Mouse (Mus musculus) 416B (cell line): Measurements from ENCODE around the gene Dmac2.
"Not testable (repeated sequence)": the region's sequence is repeated elsewhere in the genome, so short reads cannot be mapped to it uniquely, and the experiment has no call there.

Source experiments
- DNase-seq: peaks from one replicate; pipeline ENCODE4 v3.0.0; 2011; ENCODE audit warnings: low read depth

Dmac2 gene

GRCm38 (mm10) chr7:25618865-25619721 lies at the start of gene Dmac2:
TSS of gene Dmac2 (plus strand) at chr7:25619414.
- DNase-seq, result peak; percentile 96

GRCm38 (mm10) chr7:25573806-25574205 lies 45.4 kb upstream of the Dmac2 start:
- not testable (repeated sequence) for DNase-seq

GRCm38 (mm10) chr7:25575105-25575504 lies 44.1 kb upstream of the Dmac2 start:
- DNase-seq, result no peak

- no peak for DNase-seq
Observed at GRCm38 (mm10) chr7:25575870-25576269, 43.3 kb upstream of the Dmac2 start.

- DNase-seq, result not testable (repeated sequence)
Observed at GRCm38 (mm10) chr7:25576308-25576707, 42.9 kb upstream of the Dmac2 start.

GRCm38 (mm10) chr7:25576793-25577437 lies 42.3 kb upstream of the Dmac2 start:
- peak; percentile 10 for DNase-seq

GRCm38 (mm10) chr7:25579441-25579840 lies 39.8 kb upstream of the Dmac2 start:
- no peak for DNase-seq

GRCm38 (mm10) chr7:25582301-25582810 lies 36.9 kb upstream of the Dmac2 start:
- no peak for DNase-seq

GRCm38 (mm10) chr7:25584651-25585050 lies 34.6 kb upstream of the Dmac2 start:
- DNase-seq, result no peak

- no peak for DNase-seq
Observed at GRCm38 (mm10) chr7:25585351-25586204, 33.6 kb upstream of the Dmac2 start.

GRCm38 (mm10) chr7:25591226-25591625 lies 28.0 kb upstream of the Dmac2 start:
- DNase-seq, result no peak

- no peak for DNase-seq
Observed at GRCm38 (mm10) chr7:25593859-25594258, 25.4 kb upstream of the Dmac2 start.

GRCm38 (mm10) chr7:25599663-25600062 lies 19.6 kb upstream of the Dmac2 start:
- peak; percentile 77 for DNase-seq

- no peak for DNase-seq
Observed at GRCm38 (mm10) chr7:25600666-25601065, 18.5 kb upstream of the Dmac2 start.

- no peak for DNase-seq
Observed at GRCm38 (mm10) chr7:25601346-25601745, 17.9 kb upstream of the Dmac2 start.

GRCm38 (mm10) chr7:25606625-25607063 lies 12.6 kb upstream of the Dmac2 start:
- DNase-seq, result peak; percentile 41

GRCm38 (mm10) chr7:25607196-25607595 lies 12.0 kb upstream of the Dmac2 start:
- DNase-seq, result no peak

GRCm38 (mm10) chr7:25610056-25610455 lies 9.2 kb upstream of the Dmac2 start:
- no peak for DNase-seq

GRCm38 (mm10) chr7:25611501-25611900 lies 7.7 kb upstream of the Dmac2 start:
- no peak for DNase-seq

GRCm38 (mm10) chr7:25614086-25614485 lies 5.1 kb upstream of the Dmac2 start:
- no peak for DNase-seq

GRCm38 (mm10) chr7:25614831-25615705 lies 4.1 kb upstream of the Dmac2 start:
- DNase-seq, result no peak
